In the genomic region with DNA sequence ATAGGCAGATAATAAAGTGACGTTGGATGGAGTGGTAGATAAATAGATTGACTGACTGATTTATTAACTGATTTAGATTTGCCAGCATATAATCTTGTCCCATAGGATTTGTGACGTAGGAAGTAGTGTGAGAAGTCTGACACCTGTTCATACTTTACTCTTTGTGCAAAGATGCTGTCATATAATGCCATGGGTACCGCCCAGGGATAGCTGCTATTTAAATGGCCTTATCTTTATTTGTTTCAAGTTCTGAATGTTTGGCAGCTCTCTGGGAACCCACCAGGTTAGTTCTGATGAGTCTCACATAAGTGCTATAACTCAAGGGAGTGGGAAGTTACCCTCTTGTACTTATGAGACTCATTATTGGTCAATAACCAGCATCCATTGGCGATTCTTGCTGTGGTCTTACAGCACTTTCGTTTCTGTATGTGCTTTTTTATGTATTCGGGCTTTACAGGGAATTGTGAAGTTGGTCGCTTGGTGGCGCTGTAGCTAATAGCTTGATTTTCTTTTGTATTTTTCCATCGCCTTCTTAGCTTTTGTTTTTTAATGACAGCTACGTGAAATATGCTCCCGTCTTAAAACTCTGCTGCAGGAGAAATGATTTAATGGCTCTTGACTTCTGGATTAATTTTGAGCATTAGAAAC, we compare ENCODE assay signal across 7 mouse cellular contexts. TPM values are rescaled to one million over a fixed set of nuclear protein-coding genes. Genes with fewer than 3 reads are reported as not detected.
DNase-seq lines count a peak whose midpoint lies in the region; ATAC-seq and TF ChIP-seq lines count a peak whose summit lies in the region.

No protein-coding gene starts in this region.

- no peaks in the 10 kb centered on the region for H3K4me1 ChIP-seq in midbrain, embryonic 10.5 days
- no peaks in the 10 kb centered on the region for H3K4me1 ChIP-seq in spleen, adult 2 months (ENCODE audit: control insufficient read depth, insufficient read depth, insufficient read length)

- DNase-seq in adrenal gland, adult 18-20 months (ENCODE audit: low spot score in 2 of 2), result peak; percentile 59 to 72
- peak; percentile 49 for DNase-seq in embryo, embryonic 11.5 days (ENCODE audit: low read depth, low spot score)
- DNase-seq in kidney, adult 11 months, result peak; percentile 56
- peak; percentile 51 to 63 for DNase-seq in left cerebral cortex, postnatal 36 days (ENCODE audit: low spot score in 2 of 2)
- peak; percentile 53 for DNase-seq in midbrain, embryonic 10.5 days (ENCODE audit: low spot score)
- peak; percentile 22 to 35 for DNase-seq in spleen, adult 2 months (ENCODE audit: low read depth in 1 of 2, low spot score in 2 of 2)

- TF ChIP-seq CTCF in spleen, adult 2 months (IDR thresholded peaks at IDR 0.05; ENCODE audit: extremely low read depth, insufficient read depth, insufficient read length, insufficient replicate concordance), result no peak

- H3K9me3 ChIP-seq in midbrain, embryonic 10.5 days (replicated peaks), result no peaks in the 10 kb centered on the region

- ATAC-seq in granulocyte monocyte progenitor cell, adult 5-6 weeks (replicated peaks; ENCODE audit: poor library complexity, severe bottlenecking), result peak; percentile 97

- 37% methylated on average over 11 of the region's 11 CpGs for WGBS in midbrain, embryonic 10.5 days
- 24% methylated on average over 11 of the region's 11 CpGs for WGBS in spleen, adult 2 months

- no peaks in the 10 kb centered on the region for H3K27me3 ChIP-seq in midbrain, embryonic 10.5 days (ENCODE audit: low read depth, poor library complexity, severe bottlenecking)
- H3K27me3 ChIP-seq in spleen, adult 2 months (ENCODE audit: control insufficient read depth, insufficient read depth, low read length), result no peaks in the 10 kb centered on the region

- H3K36me3 ChIP-seq in midbrain, embryonic 10.5 days, result no peaks in the 10 kb centered on the region
- no peaks in the 10 kb centered on the region for H3K36me3 ChIP-seq in spleen, adult 2 months (ENCODE audit: control insufficient read depth, insufficient read depth, low read length)

- intact Hi-C loops in left cerebral cortex, postnatal 36 days (cut with DNase I), result loop anchor here (1.0 to 5.0 kb wide), 4 partner anchors 126 to 756 kb away; partner anchors contain the start of gene Itprid2

- no peak for TF ChIP-seq POLR2A in spleen, adult 2 months (IDR thresholded peaks at IDR 0.05; ENCODE audit: low read depth, low read length)

- no peak overlapping the region for H3K27ac ChIP-seq in midbrain, embryonic 10.5 days (replicated peaks)
- H3K27ac ChIP-seq in spleen, adult 2 months (ENCODE audit: insufficient read depth, low read length), result no peak overlapping the region

- H3K4me3 ChIP-seq in midbrain, embryonic 10.5 days, result no peak overlapping the region
- no peak overlapping the region for H3K4me3 ChIP-seq in spleen, adult 2 months (ENCODE audit: extremely low read depth, insufficient read depth, insufficient read length)

RNA-seq across cellular contexts. Expression of gene Cerkl, which starts 55.2 kb away (rescaled TPM):
- total RNA-seq in adrenal gland, adult 18-20 months (2021), result 1 to 10 TPM; 2.5 to 4.2 TPM
- total RNA-seq in granulocyte monocyte progenitor cell, adult 5-6 weeks (2014; fragmentation: Nextera tagmentation), result 6.8 and 11.2 TPM in 2 replicates
- 7.1 and 10.4 TPM in 2 replicates for total RNA-seq in granulocyte monocyte progenitor cell, adult 5-6 weeks (2017)
- 1 to 10 TPM; 3.0 to 6.7 TPM for total RNA-seq in left cerebral cortex, postnatal 36 days (2021)
- 2.0 and 2.6 TPM in 2 replicates for polyA plus RNA-seq in midbrain, embryonic 10.5 days (2016; fragmentation: Nextera tagmentation; extraction: Ambion mirVana)
- polyA plus RNA-seq in spleen, adult 2 months (2012; rRNA removed), result 0.70 and 1.3 TPM in 2 replicates

RNA-seq across cellular contexts. Expression of gene Neurod1, which starts 55.2 kb away (rescaled TPM):
- not detected for total RNA-seq in adrenal gland, adult 18-20 months (2021)
- not detected in 2 replicates for total RNA-seq in granulocyte monocyte progenitor cell, adult 5-6 weeks (2014; fragmentation: Nextera tagmentation)
- not detected in 2 replicates for total RNA-seq in granulocyte monocyte progenitor cell, adult 5-6 weeks (2017)
- total RNA-seq in left cerebral cortex, postnatal 36 days (2021), result 10 to 100 TPM; 14.6 to 18.9 TPM
- 18.8 and 23.5 TPM in 2 replicates for polyA plus RNA-seq in midbrain, embryonic 10.5 days (2016; fragmentation: Nextera tagmentation; extraction: Ambion mirVana)
- polyA plus RNA-seq in spleen, adult 2 months (2012; rRNA removed), result not detected in 2 replicates

Comparison
In these comparisons a context has a peak if more than half of its experiments do, and no peak if none do; other contexts are left out.
1. RNA of gene Neurod1, which starts 55.2 kb away (total RNA-seq): 14.6 to 18.9 TPM in left cerebral cortex, postnatal 36 days; not detected in adrenal gland, adult 18-20 months and not detected in granulocyte monocyte progenitor cell, adult 5-6 weeks; every median in the first group is over 10 times any median in the second.
2. Peak in every context shown above with its lines, with median percentiles within 50 percentile points of each other: DNase-seq.